Mouse (Mus musculus) MEL (cell line): Measurements from ENCODE around the gene Cd247. TPM values are rescaled to one million over a fixed set of nuclear protein-coding genes. Genes with fewer than 3 reads are reported as not detected.

Source experiments
- DNase-seq: peaks from one replicate; pipeline ENCODE4 v3.0.0; 2011; ENCODE audit warnings: low read depth, low spot score
- H3K27ac ChIP-seq: 2 replicates; pipeline ENCODE4 v1.5.1; 2012; ENCODE audit warnings: low read depth, mild to moderate bottlenecking, control low read depth, low read length, moderate library complexity; ENCODE audit not compliant: control insufficient read depth
- H3K27me3 ChIP-seq, 2 experiments: fragments of 150-350 bp in 1 of 2; sonication (generic) in 1 of 2; 2 replicates each; pipeline ENCODE4 v1.6.1; 2012; ENCODE audit warnings: low read length in 2 of 2, mild to moderate bottlenecking in 2 of 2, improper control_type of control experiment in 1 of 2, moderate library complexity in 1 of 2; ENCODE audit not compliant: insufficient read depth in 2 of 2, control insufficient read depth in 1 of 2
- H3K36me3 ChIP-seq, 2 experiments: 2 replicates each; pipeline ENCODE4 v1.6.1; 2012 to 2014; ENCODE audit warnings: low read length in 2 of 2, improper control_type of control experiment in 1 of 2, inconsistent platforms in 1 of 2, mild to moderate bottlenecking in 1 of 2; ENCODE audit not compliant: insufficient read depth in 2 of 2, control insufficient read depth in 1 of 2
- H3K4me1 ChIP-seq, 2 experiments: fragments of 150-350 bp in 1 of 2; sonication (generic) in 1 of 2; 2 replicates each; pipeline ENCODE4 v1.6.1; 2012; ENCODE audit warnings: low read length in 2 of 2, improper control_type of control experiment in 1 of 2, mild to moderate bottlenecking in 1 of 2; ENCODE audit not compliant: insufficient read depth in 2 of 2, control insufficient read depth in 1 of 2
- H3K4me3 ChIP-seq, 2 experiments: fragments of 150-350 bp in 1 of 2; sonication (generic) in 1 of 2; 2 replicates each; pipeline ENCODE4 v1.5.1; 2012; ENCODE audit warnings: low read depth in 2 of 2, low read length in 2 of 2, mild to moderate bottlenecking in 2 of 2, moderate library complexity in 2 of 2, control low read depth in 1 of 2, improper control_type of control experiment in 1 of 2; ENCODE audit not compliant: control insufficient read depth in 1 of 2, insufficient read depth in 1 of 2
- H3K79me2 ChIP-seq: 2 replicates; pipeline ENCODE4 v1.6.1; 2012; ENCODE audit warnings: mild to moderate bottlenecking, low read length, moderate library complexity; ENCODE audit not compliant: control insufficient read depth, poor library complexity, insufficient read depth
- H3K9ac ChIP-seq: 2 replicates; pipeline ENCODE4 v1.6.1; 2012; ENCODE audit warnings: low read depth, mild to moderate bottlenecking, control low read depth, low read length, moderate library complexity; ENCODE audit not compliant: control insufficient read depth, poor library complexity, severe bottlenecking
- H3K9me3 ChIP-seq: fragments of 150-350 bp; sonication (generic); replicated peaks from 2 replicates; pipeline ENCODE4 v1.6.1; 2012; ENCODE audit warnings: mild to moderate bottlenecking, low read length, improper control_type of control experiment, moderate library complexity; ENCODE audit not compliant: insufficient read depth
- BHLHE40 ChIP-seq: IDR thresholded peaks from 2 replicates; pipeline ENCODE4 v1.6.1; 2012; ENCODE audit warnings: low read depth, mild to moderate bottlenecking, inconsistent platforms, low read length, improper control_type of control experiment, borderline replicate concordance
- CHD1 ChIP-seq: IDR thresholded peaks from 2 replicates; pipeline ENCODE4 v1.6.1; 2012; ENCODE audit warnings: low read depth, mild to moderate bottlenecking, inconsistent platforms, low read length, improper control_type of control experiment
- CHD2 ChIP-seq: IDR thresholded peaks from 2 replicates; pipeline ENCODE4 v1.6.1; 2011; ENCODE audit warnings: low read length, improper control_type of control experiment
- CTCF ChIP-seq, 3 experiments: IDR thresholded peaks in 2 of 3; conservative IDR thresholded peaks in 1 of 3; 2 replicates each; pipeline ENCODE4 v1.5.1; 2011 to 2012; ENCODE audit warnings: low read length in 3 of 3, low read depth in 2 of 3, mild to moderate bottlenecking in 2 of 3, improper control_type of control experiment in 1 of 3, inconsistent platforms in 1 of 3, mixed read lengths in 1 of 3, moderate library complexity in 1 of 3; ENCODE audit not compliant: control insufficient read depth in 1 of 3, insufficient read depth in 1 of 3, poor library complexity in 1 of 3, severe bottlenecking in 1 of 3
- E2F4 ChIP-seq: IDR thresholded peaks from 2 replicates; pipeline ENCODE4 v1.6.1; 2011; ENCODE audit warnings: low read depth, low read length, improper control_type of control experiment, borderline replicate concordance
- ELF1 ChIP-seq: IDR thresholded peaks from 2 replicates; pipeline ENCODE4 v1.6.1; 2014; ENCODE audit warnings: low read depth, mild to moderate bottlenecking, inconsistent platforms, low read length, improper control_type of control experiment, moderate library complexity
- EP300 ChIP-seq, 2 experiments: IDR thresholded peaks; 2 replicates each; pipeline ENCODE4 v1.6.1; 2011; ENCODE audit warnings: improper control_type of control experiment in 2 of 2, low read length in 2 of 2, low read depth in 1 of 2, mild to moderate bottlenecking in 1 of 2
- ETS1 ChIP-seq: IDR thresholded peaks from 2 replicates; pipeline ENCODE4 v1.6.1; 2012; ENCODE audit warnings: low read depth, mild to moderate bottlenecking, inconsistent platforms, low read length, improper control_type of control experiment, moderate library complexity
- GATA1 ChIP-seq: IDR thresholded peaks from 2 replicates; pipeline ENCODE4 v1.6.1; 2011; ENCODE audit warnings: low read depth, low read length, improper control_type of control experiment
- HCFC1 ChIP-seq: IDR thresholded peaks from 2 replicates; pipeline ENCODE4 v1.6.1; 2012; ENCODE audit warnings: low read depth, mild to moderate bottlenecking, inconsistent platforms, low read length, improper control_type of control experiment, moderate library complexity
- MAFK ChIP-seq: IDR thresholded peaks from 2 replicates; pipeline ENCODE4 v1.6.1; 2011; ENCODE audit warnings: low read depth, mild to moderate bottlenecking, low read length, improper control_type of control experiment, borderline replicate concordance
- MAX ChIP-seq: IDR thresholded peaks from 2 replicates; pipeline ENCODE4 v1.6.1; 2011; ENCODE audit warnings: low read length, improper control_type of control experiment
- MAZ ChIP-seq: IDR thresholded peaks from 2 replicates; pipeline ENCODE4 v1.6.1; 2012; ENCODE audit warnings: low read depth, mild to moderate bottlenecking, inconsistent platforms, low read length, improper control_type of control experiment
- MEF2A ChIP-seq: IDR thresholded peaks from 2 replicates; pipeline ENCODE4 v1.6.1; 2014; ENCODE audit warnings: low read depth, mild to moderate bottlenecking, inconsistent platforms, low read length, improper control_type of control experiment; ENCODE audit not compliant: poor library complexity, insufficient replicate concordance, severe bottlenecking; ENCODE audit errors: extremely low read depth
- MXI1 ChIP-seq: IDR thresholded peaks from 2 replicates; pipeline ENCODE4 v1.6.1; 2011; ENCODE audit warnings: mild to moderate bottlenecking, low read depth, low read length, improper control_type of control experiment
- MYB ChIP-seq: IDR thresholded peaks from 2 replicates; pipeline ENCODE4 v1.6.1; 2011; ENCODE audit warnings: mild to moderate bottlenecking, low read depth, low read length, improper control_type of control experiment
- NELFE ChIP-seq: IDR thresholded peaks from 2 replicates; pipeline ENCODE4 v1.6.1; 2011; ENCODE audit warnings: low read depth, low read length, improper control_type of control experiment
- NRF1 ChIP-seq: IDR thresholded peaks from 2 replicates; pipeline ENCODE4 v1.6.1; 2014; ENCODE audit warnings: low read depth, mild to moderate bottlenecking, inconsistent platforms, low read length, improper control_type of control experiment, moderate library complexity; ENCODE audit not compliant: poor library complexity, insufficient read depth, severe bottlenecking
- POLR2A ChIP-seq, 2 experiments: IDR thresholded peaks; 2 replicates each; pipeline ENCODE4 v1.6.1; 2011 to 2012; ENCODE audit warnings: low read length in 2 of 2, mild to moderate bottlenecking in 2 of 2, control low read depth in 1 of 2, improper control_type of control experiment in 1 of 2, low read depth in 1 of 2, moderate library complexity in 1 of 2; ENCODE audit not compliant: control insufficient read depth in 1 of 2, insufficient read depth in 1 of 2, poor library complexity in 1 of 2
- POLR2AphosphoS2 ChIP-seq: IDR thresholded peaks from 2 replicates; pipeline ENCODE4 v1.6.1; 2011; ENCODE audit warnings: low read length, improper control_type of control experiment
- POLR2AphosphoS5 ChIP-seq: IDR thresholded peaks from 2 replicates; pipeline ENCODE4 v1.6.1; 2012; ENCODE audit warnings: low read depth, borderline replicate concordance, mild to moderate bottlenecking, inconsistent platforms, low read length, moderate library complexity, mixed read lengths
- RCOR1 ChIP-seq: IDR thresholded peaks from 2 replicates; pipeline ENCODE4 v1.6.1; 2012; ENCODE audit warnings: low read depth, mild to moderate bottlenecking, inconsistent platforms, low read length, improper control_type of control experiment
- SIN3A ChIP-seq: IDR thresholded peaks from 2 replicates; pipeline ENCODE4 v1.6.1; 2012; ENCODE audit warnings: low read length, improper control_type of control experiment, inconsistent platforms
- SMC3 ChIP-seq: IDR thresholded peaks from 2 replicates; pipeline ENCODE4 v1.6.1; 2011; ENCODE audit warnings: low read depth, low read length, improper control_type of control experiment
- TAL1 ChIP-seq: IDR thresholded peaks from 2 replicates; pipeline ENCODE4 v1.6.1; 2012; ENCODE audit warnings: mild to moderate bottlenecking, inconsistent platforms, low read length, moderate library complexity, mixed read lengths
- TBP ChIP-seq: IDR thresholded peaks from 2 replicates; pipeline ENCODE4 v1.8.0; 2011; ENCODE audit warnings: low read depth, low read length, improper control_type of control experiment
- TCF12 ChIP-seq: IDR thresholded peaks from 2 replicates; pipeline ENCODE4 v1.6.1; 2014; ENCODE audit warnings: low read depth, mild to moderate bottlenecking, inconsistent platforms, low read length, improper control_type of control experiment, moderate library complexity
- UBTF ChIP-seq: IDR thresholded peaks from 2 replicates; pipeline ENCODE4 v1.6.1; 2012; ENCODE audit warnings: low read depth, mild to moderate bottlenecking, inconsistent platforms, low read length, improper control_type of control experiment, moderate library complexity, borderline replicate concordance; ENCODE audit not compliant: insufficient read depth
- USF1 ChIP-seq: IDR thresholded peaks from 2 replicates; pipeline ENCODE4 v1.6.1; 2014; ENCODE audit warnings: low read depth, mild to moderate bottlenecking, inconsistent platforms, low read length, improper control_type of control experiment, moderate library complexity
- USF2 ChIP-seq, 2 experiments: IDR thresholded peaks; 2 replicates each; pipeline ENCODE4 v1.6.1; 2011 to 2012; ENCODE audit warnings: improper control_type of control experiment in 2 of 2, low read length in 2 of 2, borderline replicate concordance in 1 of 2, inconsistent platforms in 1 of 2, low read depth in 1 of 2, mild to moderate bottlenecking in 1 of 2; ENCODE audit not compliant: insufficient read depth in 1 of 2
- ZMIZ1 ChIP-seq: IDR thresholded peaks from 2 replicates; pipeline ENCODE4 v1.6.1; 2012; ENCODE audit warnings: low read depth, mild to moderate bottlenecking, inconsistent platforms, low read length, improper control_type of control experiment, moderate library complexity
- ZNF384 ChIP-seq: IDR thresholded peaks from 2 replicates; pipeline ENCODE4 v1.6.1; 2012; ENCODE audit warnings: low read depth, mild to moderate bottlenecking, inconsistent platforms, low read length, improper control_type of control experiment
- polyA plus RNA-seq, 2 experiments: library from polyadenylated mRNA; stranded (reverse) in 1 of 2; unstranded in 1 of 2; fragments of >175 nt in 1 of 2; fragments of >200 nt in 1 of 2; gene quantifications; 2 replicates each; pipeline versions ENCODE4 v1.2.1 to v1.2.4; 2012; ENCODE audit warnings: low replicate concordance in 2 of 2, low read depth in 1 of 2; ENCODE audit not compliant: insufficient read length in 2 of 2, insufficient read depth in 1 of 2, missing spikeins in 1 of 2
- total RNA-seq: library from RNA; depleted of rRNA; stranded (reverse); fragments of 300-350 nt; gene quantifications from 2 replicates; pipeline ENCODE4 v1.2.3, GENCODE M21; 2012

Gene Cd247
- total and polyA plus RNA-seq, 3 experiments = 1.3 to 1.7 TPM; not detected in 1

DNA sequence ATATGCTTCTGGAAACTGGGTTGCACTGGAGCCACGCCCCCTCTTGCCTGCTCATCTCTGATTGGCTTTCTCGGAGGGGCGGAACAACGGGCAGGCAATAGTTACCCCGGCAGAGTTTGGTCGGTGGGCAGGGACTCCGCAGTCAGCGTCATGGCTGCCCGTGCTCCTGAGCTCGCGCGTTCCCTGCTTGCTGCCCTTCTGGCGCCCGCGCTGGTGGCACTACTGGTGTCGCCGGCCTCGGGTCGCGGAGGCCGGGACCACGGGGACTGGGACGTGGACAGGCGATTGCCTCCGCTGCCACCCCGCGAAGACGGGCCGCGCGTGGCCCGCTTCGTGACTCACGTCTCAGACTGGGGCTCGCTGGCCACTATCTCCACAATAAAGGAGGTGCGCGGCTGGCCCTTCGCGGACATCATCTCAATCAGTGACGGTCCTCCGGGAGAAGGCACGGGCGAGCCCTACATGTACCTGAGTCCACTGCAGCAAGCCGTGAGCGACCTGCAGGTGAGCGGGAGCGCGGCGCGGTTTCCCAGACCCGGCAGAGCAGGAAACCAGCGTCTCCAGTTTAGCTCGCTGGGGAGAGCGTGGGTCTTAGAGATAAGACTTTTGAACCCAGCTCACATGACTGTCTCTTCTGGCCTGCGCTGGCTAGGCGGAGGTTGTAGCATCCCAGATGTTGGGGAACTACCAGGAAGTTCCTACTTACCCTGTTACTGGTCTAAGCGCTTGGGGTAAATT, 24.7 kb upstream of the Cd247 start, which contains the start of gene Creg1:
TSS of gene Creg1 (plus strand) at position 112 of the 738 bp plus-strand sequence.
- TF ChIP-seq MYB (no peak), ZNF384 (no peak), GATA1 (peak; percentile 77), MAX (peak; percentile 78; the same call in 1 of the 2 replicates), POLR2AphosphoS5 (peak; percentile 92), BHLHE40 (peak; percentile 89; the same call in 1 of the 2 replicates), CHD2 (no peak), CTCF (IDR thresholded peaks at IDR 0.05 in 2 of 3, conservative IDR thresholded peaks at IDR 0.05 in 1 of 3; ENCODE audit: control insufficient read depth in 1 of 3, insufficient read depth in 1 of 3, low read depth in 2 of 3, low read length in 3 of 3, poor library complexity in 1 of 3, severe bottlenecking in 1 of 3) (no peak), TCF12 (peak; percentile 70), TAL1 (peak; percentile 87), MXI1 (peak; percentile 50), TBP (peak; percentile 89), E2F4 (no peak), CHD1 (no peak), MAFK (no peak), NRF1 (peak; percentile 38; the same call in 1 of the 2 replicates), RCOR1 (0 out of 2 replicates have a peak, but pooled peaks have one; percentile 14), USF1 (peak; percentile 88), POLR2AphosphoS2 (peak; percentile 91), ETS1 (peak; percentile 87), ZMIZ1 (peak; percentile 95), MEF2A (no peak), POLR2A (IDR thresholded peaks at IDR 0.05; ENCODE audit: control insufficient read depth in 1 of 2, insufficient read depth in 1 of 2, low read depth in 1 of 2, low read length in 2 of 2, poor library complexity in 1 of 2) (peak; percentile 86 to 95), ELF1 (peak; percentile 82), EP300 (IDR thresholded peaks at IDR 0.05; ENCODE audit: low read depth in 1 of 2, low read length in 2 of 2) (peak in 1 of 2 experiments; percentile 55; a peak in 3 of 4 replicates), UBTF (no peak), MAZ (no peak; the same call in 1 of the 2 replicates), USF2 (IDR thresholded peaks at IDR 0.05; ENCODE audit: borderline replicate concordance in 1 of 2, insufficient read depth in 1 of 2, low read depth in 1 of 2, low read length in 2 of 2) (0 out of 4 replicates have a peak, but pooled peaks of 1 of the 2 experiments have one; percentile 38), HCFC1 (peak; percentile 69), NELFE (peak; percentile 95), SIN3A (peak; percentile 62), SMC3 (no peak)
- peak; percentile 98 for DNase-seq
- H3K36me3 ChIP-seq = peaks cover 0 to 14% of the 10 kb centered on the region in 2 experiments; a peak in 2 of 4 replicates

More for the DNA sequence above, 24.7 kb upstream of the Cd247 start, which contains the start of gene Creg1:
- peak within 1 kb of the TSS; percentile 97 for H3K9ac ChIP-seq
- peak within 1 kb of the TSS; percentile 91 for H3K27ac ChIP-seq
- peaks cover 33% of the 10 kb centered on the region for H3K79me2 ChIP-seq
- peak within 1 kb of the TSS; percentile 70 to 94 for H3K4me3 ChIP-seq
- no peaks in the 10 kb centered on the region for H3K27me3 ChIP-seq
- H3K4me1 ChIP-seq = peaks cover 0 to 27% of the 10 kb centered on the region in 2 experiments
- H3K9me3 ChIP-seq = no peaks in the 10 kb centered on the region
